Mouse (Mus musculus) cerebellum, adult 18-20 months (tissue): ENCODE measurements around the gene Polk.
A peak's percentile ranks its signal among the peaks of the same experiment; 100 is the strongest.

ENCODE experiments used
- DNase-seq, 2 experiments: peaks; one replicate each; pipeline ENCODE4 v3.0.0; 2021

Gene Polk

DNA sequence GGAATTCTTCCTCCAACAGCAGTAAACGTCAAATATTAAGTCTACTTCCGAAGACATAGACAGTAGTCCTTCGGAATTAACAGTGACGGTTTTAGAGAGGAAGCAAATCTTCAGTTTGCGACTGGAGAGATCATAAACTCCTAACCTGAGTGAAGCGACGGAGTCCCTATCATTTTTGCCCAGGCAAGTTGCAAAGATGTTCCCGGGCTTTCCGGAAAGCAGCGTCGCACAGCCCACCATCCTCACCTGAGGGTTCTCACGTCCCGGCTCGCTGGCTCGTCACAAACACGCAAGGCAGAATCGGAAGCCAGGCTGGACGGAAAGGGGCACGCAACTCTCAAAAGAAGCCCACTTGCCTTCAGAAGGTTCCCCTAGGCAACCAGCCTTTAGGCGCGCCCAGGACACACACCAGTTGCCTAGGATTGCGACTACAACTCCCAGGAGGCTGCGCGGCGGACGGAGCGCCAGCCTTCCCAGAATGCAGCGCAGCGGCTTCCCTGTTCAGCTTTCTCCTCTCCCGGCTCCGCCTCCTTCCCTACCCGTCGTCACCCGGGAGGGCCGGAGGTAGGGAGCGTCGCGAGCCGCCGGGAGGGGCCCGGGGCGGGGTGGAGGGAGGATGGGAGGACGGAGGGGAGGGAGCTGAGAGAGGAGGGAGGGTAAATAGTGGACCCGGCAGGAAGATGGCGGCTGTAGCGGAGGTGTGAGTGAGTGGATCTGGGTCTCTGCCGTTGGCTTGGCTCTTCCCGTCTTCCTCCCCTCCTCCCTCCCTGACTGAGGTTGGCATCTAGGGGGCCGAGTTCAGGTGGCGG lies at the start of gene Polk, which contains the start of gene Col4a3bp:
TSS of gene Polk (minus strand) at position 499 of the 809 bp plus-strand sequence.
TSS of gene Col4a3bp (plus strand) at position 538 of the 809 bp plus-strand sequence.
- peak; percentile 97 to 99 for DNase-seq

GRCm38 (mm10) chr13:96588642-96589041 lies 46.3 kb upstream of the Polk start:
- no peak for DNase-seq

DNA sequence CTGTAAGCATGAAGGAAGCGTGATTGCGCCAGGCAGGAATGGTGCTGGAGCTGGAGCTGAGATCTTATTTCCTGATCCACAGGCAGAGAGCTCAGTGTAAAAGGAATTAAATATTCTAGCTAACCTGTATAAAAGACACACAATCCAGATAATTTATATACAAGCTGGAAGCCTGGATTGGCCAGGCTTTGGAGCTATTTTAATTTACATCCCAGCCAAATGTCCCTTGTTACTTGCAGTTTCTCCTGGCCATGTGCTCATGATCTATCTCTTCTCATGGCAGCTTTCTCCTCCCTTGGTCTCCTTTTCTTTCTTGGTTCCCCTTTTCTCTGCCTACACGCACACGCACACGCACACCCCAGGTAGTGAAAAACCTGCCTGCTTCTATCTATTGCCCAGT lies 44.2 kb upstream of the Polk start:
- no peak for DNase-seq

GRCm38 (mm10) chr13:96584201-96584600 lies 41.8 kb upstream of the Polk start:
- DNase-seq = no peak

- DNase-seq = no peak
These were observed 37.6 kb upstream of the Polk start for GRCm38 (mm10) chr13:96579979-96580378.

GRCm38 (mm10) chr13:96579104-96579503 lies 36.7 kb upstream of the Polk start:
- DNase-seq = no peak

DNA sequence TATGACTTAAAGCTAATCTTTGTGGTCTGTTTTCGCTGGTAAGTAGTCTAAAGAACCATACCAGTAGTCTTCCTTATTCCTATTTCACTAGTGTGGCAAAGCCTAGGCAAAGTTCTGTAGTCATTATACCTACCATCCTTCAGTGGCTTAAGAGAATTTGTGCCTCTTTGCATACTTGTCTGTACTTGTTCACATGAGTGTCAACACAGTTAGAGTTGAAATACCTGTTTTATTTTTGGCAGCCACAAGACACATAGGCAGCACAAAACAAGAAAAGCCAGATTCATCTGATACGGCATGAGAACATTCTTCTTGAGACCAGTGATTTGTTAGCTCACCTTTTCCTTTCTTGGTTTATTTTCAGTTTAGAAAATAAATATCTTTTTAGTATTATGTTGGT lies 31.8 kb upstream of the Polk start:
- no peak for DNase-seq

- DNase-seq = no peak
These were observed 28.6 kb upstream of the Polk start for GRCm38 (mm10) chr13:96571016-96571361.

GRCm38 (mm10) chr13:96570313-96571015 lies 28.1 kb upstream of the Polk start:
- no peak for DNase-seq

DNA sequence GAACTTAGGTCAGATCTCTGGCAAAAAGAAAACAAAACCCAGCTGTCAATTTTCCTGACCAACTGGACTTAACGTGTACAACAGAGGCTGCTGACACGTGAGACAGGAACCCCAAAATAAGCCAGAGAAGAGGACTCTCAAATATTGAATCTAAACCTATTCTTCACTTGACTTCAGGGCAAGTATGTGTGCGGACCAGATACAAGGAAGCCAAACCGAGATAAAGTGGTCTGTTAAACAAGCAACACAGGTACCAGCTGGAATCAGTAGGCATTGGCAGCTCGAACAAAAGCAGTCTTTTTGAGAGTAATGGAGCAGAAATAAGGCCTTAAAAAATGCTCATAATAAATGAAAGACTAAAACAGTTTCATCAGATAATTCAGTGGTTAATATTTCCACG lies 25.6 kb upstream of the Polk start:
- no peak for DNase-seq

- no peak for DNase-seq
These were observed 12.7 kb upstream of the Polk start for GRCm38 (mm10) chr13:96555099-96555498.

DNA sequence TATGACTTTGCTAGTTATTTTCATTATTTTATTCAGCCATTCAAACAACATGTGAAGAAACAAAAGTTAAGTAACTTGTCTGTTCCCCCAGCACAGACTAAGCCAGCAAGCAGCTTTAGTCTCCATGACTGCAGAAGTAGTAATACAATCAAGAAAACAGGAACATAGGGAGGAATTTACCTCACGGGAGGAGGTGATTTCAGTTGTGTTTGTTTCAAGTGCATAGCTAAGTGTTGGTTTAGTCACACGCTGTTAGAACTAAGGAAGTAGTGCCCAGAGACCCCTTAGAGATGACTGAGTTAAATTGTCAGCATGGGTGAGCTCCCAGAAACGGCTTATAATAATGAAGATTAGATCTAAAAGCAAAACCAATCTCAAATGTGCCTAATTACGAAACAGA lies 5.6 kb upstream of the Polk start:
- DNase-seq = no peak

DNA sequence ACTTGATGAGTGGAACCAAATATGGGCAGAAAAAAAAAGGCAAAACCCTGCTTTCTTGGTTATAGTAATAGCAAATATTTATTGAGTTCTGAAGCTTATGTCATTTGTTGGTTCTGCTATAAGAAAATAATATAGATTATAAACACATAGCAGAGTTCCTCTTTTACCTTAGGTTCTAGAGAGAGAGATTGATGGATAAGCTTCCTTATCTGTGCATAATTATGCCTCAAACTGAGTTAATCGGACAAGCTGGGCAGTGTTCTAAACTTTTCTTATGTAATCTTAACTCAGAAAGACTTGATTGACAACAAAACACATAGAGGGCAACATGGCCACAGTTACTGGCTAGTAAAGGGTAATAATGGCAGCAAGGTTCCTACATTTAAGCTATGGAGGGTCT lies 4.9 kb upstream of the Polk start:
- no peak for DNase-seq

GRCm38 (mm10) chr13:96544506-96544905 lies 2.1 kb upstream of the Polk start:
- no peak for DNase-seq

DNA sequence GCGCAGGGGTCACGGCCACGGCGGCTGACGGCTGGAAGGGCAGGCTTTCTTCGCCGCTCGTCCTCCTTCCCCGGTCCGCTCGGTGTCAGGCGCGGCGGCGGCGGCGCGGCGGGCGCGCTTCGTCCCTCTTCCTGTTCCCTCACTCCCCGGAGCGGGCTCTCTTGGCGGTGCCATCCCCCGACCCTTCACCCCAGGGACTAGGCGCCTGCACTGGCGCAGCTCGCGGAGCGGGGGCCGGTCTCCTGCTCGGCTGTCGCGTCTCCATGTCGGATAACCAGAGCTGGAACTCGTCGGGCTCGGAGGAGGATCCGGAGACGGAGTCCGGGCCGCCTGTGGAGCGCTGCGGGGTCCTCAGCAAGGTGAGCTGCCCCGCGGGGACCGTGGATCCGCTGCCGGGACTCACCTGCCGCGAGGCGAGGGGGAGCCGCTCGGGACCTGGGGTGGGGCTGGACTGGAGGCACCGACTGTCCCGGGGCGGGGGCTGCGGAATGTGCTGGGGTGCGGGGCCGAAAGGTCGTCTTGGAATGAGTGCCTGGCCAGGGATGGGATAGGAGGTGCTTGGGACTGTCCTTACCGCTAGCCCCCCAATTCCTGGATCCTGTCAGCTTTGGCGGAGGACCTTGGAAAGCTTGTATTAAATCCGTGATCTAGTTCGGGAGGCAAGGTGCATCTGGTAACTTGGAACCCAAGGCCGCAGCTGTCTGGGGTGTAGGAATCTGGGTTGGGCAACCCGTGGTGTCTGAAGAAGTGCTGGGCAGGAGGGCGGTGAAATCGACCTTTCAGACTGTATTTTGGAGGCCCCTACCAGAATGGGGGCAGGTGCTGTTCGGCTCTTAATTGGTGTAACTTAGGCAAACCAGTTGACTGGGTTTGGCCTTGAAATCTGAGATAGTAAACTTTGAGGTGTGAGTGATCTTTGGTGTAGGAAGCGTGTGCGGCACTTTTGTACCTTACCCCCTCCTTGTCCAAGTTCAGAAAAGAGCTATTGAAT lies 817 bp upstream of the Polk start:
- peak in 1 of 2 experiments; percentile 64 for DNase-seq

- DNase-seq = no peak
These were observed 998 bp downstream of the Polk start for GRCm38 (mm10) chr13:96541381-96541780.

GRCm38 (mm10) chr13:96538103-96538502 lies 4.3 kb downstream of the Polk start:
- DNase-seq = no peak

DNA sequence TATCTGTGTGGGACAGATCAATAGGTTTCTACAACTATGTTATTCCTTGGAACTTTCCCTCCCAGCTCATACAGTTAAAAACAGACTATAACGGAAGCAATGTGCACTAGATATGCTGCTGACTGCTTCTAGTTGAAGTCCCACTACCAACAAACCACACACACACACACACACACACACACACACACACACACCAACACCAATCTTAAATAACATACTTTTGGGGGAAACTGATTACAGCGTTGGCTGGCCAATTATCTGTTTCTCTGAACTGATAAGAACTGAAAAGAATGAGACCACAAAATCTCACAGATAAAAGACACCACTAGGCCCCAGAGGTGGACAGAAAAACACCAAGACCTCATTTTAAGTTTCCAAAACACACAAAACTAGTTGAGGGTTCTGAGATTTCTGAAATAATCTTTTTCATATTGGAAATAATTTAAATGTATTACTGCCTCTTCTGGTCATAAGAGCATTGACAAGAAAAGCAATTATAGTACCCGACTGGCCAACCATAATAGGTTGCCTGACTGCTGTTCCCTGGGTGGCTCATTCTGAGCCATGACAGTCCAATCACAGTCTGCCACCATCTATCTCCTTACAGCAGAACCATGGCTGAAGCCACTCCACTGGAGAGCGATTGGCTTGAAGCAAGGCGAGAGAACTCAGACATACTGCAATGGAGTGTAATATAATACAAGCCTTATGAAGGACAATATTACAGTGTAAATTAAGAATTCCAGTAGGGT lies 5.4 kb downstream of the Polk start:
- no peak for DNase-seq

DNA sequence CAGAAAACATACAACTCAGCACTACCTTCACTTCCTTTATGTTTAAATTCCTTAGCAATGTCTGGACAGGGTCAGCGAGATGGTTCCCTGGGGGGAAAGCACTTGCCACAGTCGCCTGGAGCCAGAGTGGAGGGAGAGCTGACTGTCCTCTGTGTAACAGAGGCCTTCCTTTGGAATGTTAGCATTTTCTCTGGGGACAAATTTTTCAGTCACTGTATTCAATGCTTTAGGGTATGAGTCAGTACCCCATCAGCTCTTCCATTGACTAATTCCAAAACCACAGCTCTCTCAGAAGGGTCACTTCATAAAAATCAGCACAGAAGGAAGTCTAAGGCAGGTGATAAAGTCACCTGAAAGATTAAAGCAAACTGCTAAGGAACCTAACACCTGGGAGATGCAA lies 8.6 kb downstream of the Polk start:
- DNase-seq = no peak

GRCm38 (mm10) chr13:96532176-96532575 lies 10.2 kb downstream of the Polk start:
- no peak for DNase-seq

- DNase-seq = no peak
These were observed 12.3 kb downstream of the Polk start for GRCm38 (mm10) chr13:96530064-96530463.

DNA sequence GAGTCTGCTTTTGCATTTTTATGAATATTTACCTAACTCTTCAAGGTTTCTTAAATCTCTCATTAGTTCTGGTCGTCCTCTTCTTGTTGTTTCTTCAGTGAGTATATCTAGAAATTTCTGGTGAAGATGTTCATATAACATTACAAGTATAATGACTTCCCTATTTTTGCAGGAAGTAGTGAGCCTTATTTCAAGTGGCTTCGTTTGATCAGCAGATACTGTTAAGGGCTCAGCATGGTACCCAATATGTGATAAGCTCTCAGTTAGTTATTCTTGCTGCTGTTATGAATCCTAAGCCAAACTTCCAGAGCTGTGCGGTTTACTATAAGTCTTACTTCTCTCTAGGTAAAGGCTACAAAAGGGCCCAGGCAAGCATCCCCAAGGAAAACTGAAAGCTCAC lies 12.8 kb downstream of the Polk start:
- DNase-seq = no peak
